ENCODE assay signal across 8 mouse cellular contexts in the genomic region with DNA sequence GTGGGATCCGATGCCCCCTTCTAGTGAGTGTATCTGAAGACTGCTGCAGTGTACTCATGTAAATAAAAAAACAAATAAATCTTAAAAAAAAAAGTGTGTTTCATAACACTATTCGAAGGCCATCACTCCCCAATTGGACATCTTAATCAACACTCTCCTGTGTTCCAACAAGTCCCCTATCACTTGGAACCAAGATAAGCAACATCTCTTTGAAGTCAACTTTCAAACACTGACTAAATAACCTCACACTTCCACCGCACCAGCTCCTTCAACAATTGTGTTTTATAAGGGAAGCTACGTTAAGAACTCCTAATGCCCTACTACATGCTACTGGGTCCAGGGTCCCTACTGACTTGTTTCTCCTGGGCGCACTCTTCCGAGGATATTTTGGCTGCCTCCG. TPM values are rescaled to one million over a fixed set of nuclear protein-coding genes. Genes with fewer than 3 reads are reported as not detected.
DNase-seq lines count a peak whose midpoint lies in the region; ATAC-seq lines count a peak whose summit lies in the region.

No protein-coding gene starts in this region.

- H3K27ac ChIP-seq in heart, embryonic 10.5 days, result peak overlapping the region; percentile 96
- peak overlapping the region; percentile 93; the same call in 1 of the 2 replicates for H3K27ac ChIP-seq in forebrain, embryonic 13.5 days
- H3K27ac ChIP-seq in liver, embryonic 13.5 days, result peak overlapping the region; percentile 100

- H3K4me1 ChIP-seq in heart, embryonic 10.5 days, result peaks cover 51% of the 10 kb centered on the region
- H3K4me1 ChIP-seq in forebrain, embryonic 13.5 days, result peaks cover 53% of the 10 kb centered on the region
- peaks cover 47% of the 10 kb centered on the region for H3K4me1 ChIP-seq in liver, embryonic 13.5 days (replicated peaks)

- peak overlapping the region; percentile 92 for H3K4me3 ChIP-seq in heart, embryonic 10.5 days
- peak overlapping the region; percentile 92 for H3K4me3 ChIP-seq in forebrain, embryonic 13.5 days
- H3K4me3 ChIP-seq in liver, embryonic 13.5 days (replicated peaks), result peak overlapping the region; percentile 94

- ATAC-seq in forebrain, embryonic 13.5 days, result no peak
- no peak for ATAC-seq in liver, embryonic 13.5 days (ENCODE audit: low read depth)

- H3K27me3 ChIP-seq in heart, embryonic 10.5 days (ENCODE audit: insufficient read depth, poor library complexity, severe bottlenecking), result no peaks in the 10 kb centered on the region
- H3K27me3 ChIP-seq in forebrain, embryonic 13.5 days, result no peaks in the 10 kb centered on the region
- peaks cover 18% of the 10 kb centered on the region for H3K27me3 ChIP-seq in liver, embryonic 13.5 days

- peak overlapping the region; percentile 91 for H3K9ac ChIP-seq in forebrain, embryonic 13.5 days
- H3K9ac ChIP-seq in liver, embryonic 13.5 days, result peak overlapping the region; percentile 99

- H3K36me3 ChIP-seq in heart, embryonic 10.5 days, result peaks cover 31% of the 10 kb centered on the region
- H3K36me3 ChIP-seq in forebrain, embryonic 13.5 days (ENCODE audit: poor library complexity, severe bottlenecking), result peaks cover 32% of the 10 kb centered on the region
- H3K36me3 ChIP-seq in liver, embryonic 13.5 days, result peaks cover 38% of the 10 kb centered on the region

- no peak for DNase-seq in heart, embryonic 10.5 days (ENCODE audit: low spot score)
- DNase-seq in heart, postnatal 4 days, result no peak
- peak; percentile 30 for DNase-seq in A20 (ENCODE audit: low read depth, low spot score)
- no peak for DNase-seq in liver, embryonic 13.5 days
- DNase-seq in ovary, postnatal 36 days (ENCODE audit: low spot score), result no peak
- no peak for DNase-seq in cerebellum, adult 11-12 months
- no peak for DNase-seq in right cerebral cortex, postnatal 36 days (ENCODE audit: low spot score in 2 of 2)

- H3K4me2 ChIP-seq in forebrain, embryonic 13.5 days, result peak overlapping the region; percentile 74
- peak overlapping the region; percentile 81 for H3K4me2 ChIP-seq in liver, embryonic 13.5 days

- no peaks in the 10 kb centered on the region for H3K9me3 ChIP-seq in heart, embryonic 10.5 days
- H3K9me3 ChIP-seq in forebrain, embryonic 13.5 days (replicated peaks), result no peaks in the 10 kb centered on the region
- H3K9me3 ChIP-seq in liver, embryonic 13.5 days (replicated peaks), result no peaks in the 10 kb centered on the region

- WGBS in heart, embryonic 10.5 days, result 3% methylated on average over 7 of the region's 7 CpGs
- 9% methylated on average over 7 of the region's 7 CpGs for WGBS in forebrain, embryonic 13.5 days
- WGBS in liver, embryonic 13.5 days (ENCODE audit: insufficient replicate concordance), result under 1% methylated on average over 7 of the region's 7 CpGs

RNA-seq across cellular contexts. Expression of gene Rpl23a, which starts 0.9 kb away (rescaled TPM):
- 863 and 999 TPM in 2 replicates for polyA plus RNA-seq in heart, embryonic 10.5 days (2016; fragmentation: Nextera tagmentation; extraction: Ambion mirVana)
- total RNA-seq in heart, postnatal 4 days (2021), result 1,000 to 10,000 TPM; 1,082 to 1,148 TPM
- 970 and 1,119 TPM in 2 replicates for polyA plus RNA-seq in forebrain, embryonic 13.5 days (2015; fragmentation: Nextera tagmentation; extraction: Ambion mirVana)
- polyA plus RNA-seq in liver, embryonic 13.5 days (2015; fragmentation: Nextera tagmentation; extraction: Ambion mirVana), result 1,033 and 1,075 TPM in 2 replicates

RNA-seq across cellular contexts. Expression of gene Rab34, which starts 5.8 kb away (rescaled TPM):
- 63.2 and 88.1 TPM in 2 replicates for polyA plus RNA-seq in heart, embryonic 10.5 days (2016; fragmentation: Nextera tagmentation; extraction: Ambion mirVana)
- total RNA-seq in heart, postnatal 4 days (2021), result 10 to 100 TPM; 25.2 to 28.0 TPM
- polyA plus RNA-seq in forebrain, embryonic 13.5 days (2015; fragmentation: Nextera tagmentation; extraction: Ambion mirVana), result 39.7 and 42.1 TPM in 2 replicates
- polyA plus RNA-seq in liver, embryonic 13.5 days (2015; fragmentation: Nextera tagmentation; extraction: Ambion mirVana), result 13.5 and 15.6 TPM in 2 replicates

RNA-seq across cellular contexts. Expression of gene Tlcd1, which starts 5.9 kb away (rescaled TPM):
- 16.9 and 18.7 TPM in 2 replicates for polyA plus RNA-seq in heart, embryonic 10.5 days (2016; fragmentation: Nextera tagmentation; extraction: Ambion mirVana)
- 1 to 10 TPM; 8.4 to 9.8 TPM for total RNA-seq in heart, postnatal 4 days (2021)
- polyA plus RNA-seq in forebrain, embryonic 13.5 days (2015; fragmentation: Nextera tagmentation; extraction: Ambion mirVana), result 4.7 and 7.6 TPM in 2 replicates
- 50.3 and 54.3 TPM in 2 replicates for polyA plus RNA-seq in liver, embryonic 13.5 days (2015; fragmentation: Nextera tagmentation; extraction: Ambion mirVana)

RNA-seq across cellular contexts. Expression of gene Nek8, which starts 6.0 kb away (rescaled TPM):
- 15.3 and 16.5 TPM in 2 replicates for polyA plus RNA-seq in heart, embryonic 10.5 days (2016; fragmentation: Nextera tagmentation; extraction: Ambion mirVana)
- total RNA-seq in heart, postnatal 4 days (2021), result 1 to 10 TPM; 7.7 to 8.6 TPM
- polyA plus RNA-seq in forebrain, embryonic 13.5 days (2015; fragmentation: Nextera tagmentation; extraction: Ambion mirVana), result 5.4 and 8.7 TPM in 2 replicates
- polyA plus RNA-seq in liver, embryonic 13.5 days (2015; fragmentation: Nextera tagmentation; extraction: Ambion mirVana), result 8.9 and 9.2 TPM in 2 replicates

RNA-seq across cellular contexts. Expression of gene Proca1, which starts 10.7 kb away (rescaled TPM):
- polyA plus RNA-seq in heart, embryonic 10.5 days (2016; fragmentation: Nextera tagmentation; extraction: Ambion mirVana), result 2.9 and 3.3 TPM in 2 replicates
- 1 to 10 TPM in 1 of 2 experiments, under 1 TPM in 1; 0.81 to 1.4 TPM for total RNA-seq in heart, postnatal 4 days (2021)
- 1.3 and 1.6 TPM in 2 replicates for polyA plus RNA-seq in forebrain, embryonic 13.5 days (2015; fragmentation: Nextera tagmentation; extraction: Ambion mirVana)
- polyA plus RNA-seq in liver, embryonic 13.5 days (2015; fragmentation: Nextera tagmentation; extraction: Ambion mirVana), result 0.44 and 0.65 TPM in 2 replicates
